Mouse (Mus musculus) granulocyte monocyte progenitor cell, adult 5-6 weeks (primary cell): ENCODE measurements around the gene Hoxa10. TPM values are rescaled to one million over a fixed set of nuclear protein-coding genes. Genes with fewer than 3 reads are reported as not detected.

Experiments
- ATAC-seq: replicated peaks from 2 replicates; pipeline ENCODE4 v1.8.0; 2016; ENCODE audit warnings: mild to moderate bottlenecking, moderate TSS enrichment, inconsistent platforms; ENCODE audit not compliant: poor library complexity, severe bottlenecking
- total RNA-seq, 2 experiments: library from RNA; stranded (forward) in 1 of 2; stranded (reverse) in 1 of 2; fragments of 200-712, 200-1000 nt in 1 of 2; fragments of >200 nt in 1 of 2; fragmentation: Nextera tagmentation in 1 of 2; gene quantifications; 2 replicates each; pipeline ENCODE4 v1.2.3; 2014 to 2017

Hoxa10 gene
- total RNA-seq, 2 experiments from 2014 or later: 0.57 TPM; not detected in 1

- ATAC-seq: no peak
Observed at GRCm38 (mm10) chr6:52208868-52209684, 31.6 kb downstream of the Hoxa10 start.

- ATAC-seq: no peak
Observed at GRCm38 (mm10) chr6:52208072-52208867, 32.4 kb downstream of the Hoxa10 start, which contains the start of gene Hoxa6. Gene Hoxa6, minus strand, starts transcription at chr6:52208722.

GRCm38 (mm10) chr6:52207684-52207976 is 33.0 kb downstream of the Hoxa10 start:
- ATAC-seq: no peak

- ATAC-seq: no peak
Observed at GRCm38 (mm10) chr6:52206882-52207683, 33.6 kb downstream of the Hoxa10 start.

GRCm38 (mm10) chr6:52205638-52206621 is 34.7 kb downstream of the Hoxa10 start:
- no peak for ATAC-seq

GRCm38 (mm10) chr6:52205221-52205620 is 35.4 kb downstream of the Hoxa10 start:
- no peak for ATAC-seq

- ATAC-seq: peak; percentile 64
Observed at GRCm38 (mm10) chr6:52204050-52204752, 36.5 kb downstream of the Hoxa10 start, which contains the start of gene Hoxa5. Gene Hoxa5, minus strand, starts transcription at chr6:52204587.

- ATAC-seq: no peak
Observed at GRCm38 (mm10) chr6:52203371-52204049, 37.1 kb downstream of the Hoxa10 start.

GRCm38 (mm10) chr6:52203121-52203370 is 37.6 kb downstream of the Hoxa10 start:
- ATAC-seq: no peak

GRCm38 (mm10) chr6:52202362-52203120 is 38.1 kb downstream of the Hoxa10 start:
- no peak for ATAC-seq

- ATAC-seq: no peak
Observed at GRCm38 (mm10) chr6:52201269-52201668, 39.4 kb downstream of the Hoxa10 start.

GRCm38 (mm10) chr6:52200751-52201250 is 39.9 kb downstream of the Hoxa10 start:
- ATAC-seq: no peak

GRCm38 (mm10) chr6:52200073-52200750 is 40.4 kb downstream of the Hoxa10 start:
- ATAC-seq: no peak

- no peak for ATAC-seq
Observed at GRCm38 (mm10) chr6:52197271-52197670, 43.4 kb downstream of the Hoxa10 start.

GRCm38 (mm10) chr6:52196811-52197210 is 43.8 kb downstream of the Hoxa10 start:
- no peak for ATAC-seq

- no peak for ATAC-seq
Observed at GRCm38 (mm10) chr6:52194690-52195089, 46.0 kb downstream of the Hoxa10 start.
